Mouse (Mus musculus): ENCODE data around the gene Tnfsf14.

DNA sequence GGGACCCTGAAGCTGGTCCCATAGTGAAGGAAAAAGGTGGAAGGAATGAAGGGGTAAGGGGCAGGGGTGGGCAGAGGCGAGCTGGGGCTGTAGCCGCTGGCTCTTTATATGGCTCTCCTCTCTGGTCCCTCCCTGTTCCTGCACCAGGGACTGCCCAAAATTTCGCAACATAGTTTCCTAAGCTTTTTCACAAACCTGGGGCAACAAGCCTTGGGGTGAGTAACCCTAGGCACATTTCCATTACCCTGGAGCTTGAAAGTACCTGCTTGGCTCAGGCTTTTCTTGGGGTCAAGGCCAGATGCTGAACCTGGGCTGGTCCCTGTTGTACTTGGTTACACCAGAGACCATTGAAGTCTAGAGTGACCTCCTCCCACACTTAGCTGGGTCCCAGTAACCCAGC, 34.0 kb upstream of the Tnfsf14 start, which contains the start of gene C3:
- TF ChIP-seq POLR2A (IDR thresholded peaks at IDR 0.05; ENCODE audit: borderline replicate concordance, control insufficient read depth, low read depth, low read length) (0 out of 2 replicates have a peak, but pooled peaks have one; percentile 17), CTCF (IDR thresholded peaks at IDR 0.05; ENCODE audit: control insufficient read depth, insufficient read depth, low read length) (no peak)

All from bone marrow, adult 2 months (tissue).